Mouse (Mus musculus) spleen, adult 2 months (tissue): ENCODE measurements around the gene Bspry.

Experiments used
- CTCF ChIP-seq: fragments of 200-500 bp; IDR thresholded peaks from 2 replicates; pipeline ENCODE4 v1.5.1; 2011; ENCODE audit warnings: mild to moderate bottlenecking, inconsistent platforms; ENCODE audit not compliant: insufficient read depth, insufficient read length, insufficient replicate concordance; ENCODE audit errors: extremely low read depth
- POLR2A ChIP-seq: fragments of 200-500 bp; IDR thresholded peaks from 2 replicates; pipeline ENCODE4 v1.6.1; 2011; ENCODE audit warnings: low read depth, low read length, inconsistent platforms

DNA sequence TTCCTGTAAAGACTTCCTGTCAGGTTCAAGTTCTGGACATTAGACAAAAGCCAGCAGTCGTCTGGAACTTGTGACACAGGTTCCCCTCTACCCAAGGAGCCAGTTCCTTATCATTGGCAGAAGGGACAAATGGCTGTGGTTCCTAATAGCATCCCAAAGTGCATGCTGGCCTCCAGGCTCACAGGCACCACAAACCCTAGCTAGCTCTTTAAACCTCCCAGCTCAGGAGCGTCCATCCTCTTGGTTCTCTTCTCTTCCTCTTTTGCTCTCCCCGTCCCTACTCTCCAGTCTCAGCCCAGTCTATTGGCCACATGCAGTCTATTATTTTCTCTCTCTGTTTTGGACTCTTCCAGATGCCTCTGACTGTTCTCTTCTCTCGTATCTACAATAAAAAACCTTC, 40.1 kb upstream of the Bspry start:
- TF ChIP-seq CTCF (no peak), POLR2A (no peak)
